Mouse (Mus musculus) urinary bladder, postnatal 36 days (tissue): ENCODE measurements around the gene Fdx1l.

Source experiments
- DNase-seq, 2 experiments: peaks; one replicate each; pipeline ENCODE4 v3.0.0; 2022; ENCODE audit warnings: low spot score in 2 of 2, mixed read lengths in 1 of 2

Fdx1l gene

DNA sequence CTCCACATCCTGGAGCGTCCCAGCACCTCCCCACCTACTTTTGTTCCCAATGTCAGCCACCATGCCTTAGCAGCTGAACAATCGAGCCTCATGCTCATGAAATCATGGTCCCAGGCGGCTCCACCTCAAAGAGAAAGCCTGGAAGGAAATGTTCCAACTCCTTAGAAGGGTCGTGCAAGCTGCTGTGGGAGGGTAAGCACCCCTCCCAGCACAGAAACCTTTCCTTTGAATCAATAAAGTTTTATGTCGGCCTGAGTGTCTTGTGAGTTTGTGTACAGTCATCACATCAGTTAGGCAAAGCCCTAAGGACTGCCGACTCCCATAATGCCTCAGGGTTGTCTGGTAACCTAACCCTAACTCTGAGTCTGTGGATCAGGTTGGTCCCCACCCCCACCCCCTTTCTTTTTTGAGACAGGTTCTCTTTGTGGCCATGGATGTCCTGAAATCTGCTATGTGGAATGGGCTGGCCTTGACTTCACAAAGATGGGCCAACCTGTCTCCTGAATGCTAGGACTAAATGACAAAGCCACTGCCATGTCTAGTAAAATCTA lies 44.8 kb downstream of the Fdx1l start:
- no peak for DNase-seq

DNA sequence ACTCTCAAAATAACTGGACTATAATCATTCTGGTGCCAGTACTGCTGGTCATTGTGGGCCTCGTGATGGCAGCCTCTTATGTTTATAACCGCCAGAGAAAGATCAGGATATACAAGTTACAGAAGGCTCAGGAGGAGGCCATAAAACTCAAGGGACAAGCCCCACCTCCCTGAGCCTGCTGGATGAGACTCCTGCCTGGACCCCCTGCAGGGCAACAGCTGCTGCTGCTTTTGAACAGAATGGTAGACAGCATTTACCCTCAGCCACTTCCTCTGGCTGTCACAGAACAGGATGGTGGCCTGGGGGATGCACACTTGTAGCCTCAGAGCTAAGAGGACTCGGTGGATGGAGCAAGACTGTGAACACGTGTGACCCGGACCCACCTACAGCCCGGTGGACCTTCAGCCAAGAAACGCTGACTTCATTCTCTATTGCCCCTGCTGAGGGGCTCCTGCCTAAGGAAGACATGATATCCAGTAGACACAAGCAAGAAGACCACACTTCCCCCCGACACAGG lies 45.6 kb downstream of the Fdx1l start:
- DNase-seq: no peak

DNA sequence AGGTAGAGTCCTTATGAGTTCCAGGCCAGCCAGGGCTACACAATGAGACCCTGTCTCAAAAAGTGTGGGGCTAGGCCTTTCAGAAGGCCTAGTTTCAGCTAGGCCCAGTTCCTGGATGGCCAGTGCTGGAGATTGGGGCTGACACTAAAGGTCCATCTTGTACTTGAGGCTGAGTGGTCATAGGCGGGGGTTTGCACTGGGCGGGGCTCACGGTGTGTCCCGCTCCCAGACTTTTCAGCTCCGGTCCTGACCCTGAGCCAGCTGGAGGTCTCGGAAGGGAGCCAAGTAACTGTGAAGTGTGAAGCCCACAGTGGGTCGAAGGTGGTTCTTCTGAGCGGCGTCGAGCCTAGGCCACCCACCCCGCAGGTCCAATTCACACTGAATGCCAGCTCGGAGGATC lies 46.6 kb downstream of the Fdx1l start:
- no peak for DNase-seq

DNA sequence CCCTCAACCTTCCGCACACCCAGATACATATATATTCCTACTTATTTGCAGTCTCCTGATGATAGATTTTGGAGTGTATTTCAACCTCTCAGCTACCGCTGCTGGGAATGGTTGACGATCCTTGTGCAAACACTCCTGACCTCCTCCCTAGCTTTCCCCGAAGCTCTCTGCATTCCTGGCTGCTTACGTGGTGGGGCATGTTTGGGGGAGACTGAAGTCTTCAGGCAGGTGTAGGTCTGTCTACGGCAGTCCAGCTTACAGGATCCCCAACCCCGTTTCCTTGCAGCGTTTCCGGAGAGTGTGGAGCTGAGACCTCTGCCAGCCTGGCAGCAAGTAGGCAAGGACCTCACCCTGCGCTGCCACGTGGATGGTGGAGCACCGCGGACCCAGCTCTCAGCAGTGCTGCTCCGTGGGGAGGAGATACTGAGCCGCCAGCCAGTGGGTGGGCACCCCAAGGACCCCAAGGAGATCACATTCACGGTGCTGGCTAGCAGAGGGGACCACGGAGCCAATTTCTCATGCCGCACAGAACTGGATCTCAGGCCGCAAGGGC lies 48.1 kb downstream of the Fdx1l start:
- DNase-seq: no peak

DNA sequence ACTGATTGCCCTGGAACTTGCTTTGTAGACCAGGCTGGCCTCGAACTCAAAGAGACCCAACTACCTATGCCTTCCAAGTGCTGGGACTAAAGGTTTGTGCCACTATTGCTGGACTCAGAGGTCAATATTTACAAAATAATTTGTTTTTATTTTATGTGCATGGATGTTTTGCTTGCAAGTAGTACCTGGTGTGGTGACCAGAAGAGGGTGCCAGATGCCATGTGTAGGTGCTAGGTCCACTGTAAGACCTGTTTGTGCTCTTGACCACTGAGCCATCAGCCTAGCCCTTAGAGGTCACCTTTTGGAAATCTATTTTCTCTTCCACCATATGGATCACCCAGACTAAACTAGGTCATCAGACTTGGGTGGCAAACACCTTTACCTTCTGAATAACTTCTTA lies 50.7 kb downstream of the Fdx1l start:
- DNase-seq: no peak

DNA sequence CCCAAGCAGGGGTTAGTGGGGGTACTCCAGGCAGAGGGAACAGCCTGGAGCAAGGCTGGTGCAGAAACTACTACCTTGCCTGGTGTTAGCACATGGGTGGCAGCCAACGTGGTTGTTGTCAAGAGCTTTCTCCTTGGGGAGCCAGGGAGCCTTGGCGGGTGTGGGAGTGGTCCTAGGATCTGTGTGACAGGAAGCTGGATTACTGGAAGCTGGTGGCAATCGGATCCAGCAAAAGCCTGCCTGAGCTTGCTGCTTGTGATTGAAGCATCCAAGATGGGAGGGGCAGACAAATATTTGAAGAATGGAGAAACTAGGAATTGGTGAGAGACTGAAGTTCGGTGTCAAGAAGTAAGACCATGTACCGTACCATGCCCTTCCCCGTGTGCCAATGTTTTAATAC lies 51.1 kb downstream of the Fdx1l start:
- no peak for DNase-seq

DNA sequence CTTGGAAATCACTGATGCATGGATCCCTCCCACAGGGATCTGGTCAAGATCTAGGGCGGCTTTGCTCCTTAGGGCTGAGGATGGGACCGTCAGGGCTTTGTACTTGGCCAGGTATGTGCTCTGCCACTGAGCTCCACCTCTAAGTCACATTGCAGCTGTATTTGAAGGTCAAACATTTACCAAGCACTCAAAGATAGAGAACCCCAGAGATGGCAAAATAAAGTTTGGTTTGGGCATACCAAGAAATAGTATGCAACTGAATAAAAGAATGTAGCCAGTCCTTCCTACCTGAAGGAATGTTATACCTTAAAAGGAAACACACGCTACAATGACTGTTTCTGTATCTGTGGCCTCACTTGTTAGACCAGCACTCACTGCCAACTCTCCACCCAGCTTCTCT lies 52.1 kb downstream of the Fdx1l start:
- no peak for DNase-seq

DNA sequence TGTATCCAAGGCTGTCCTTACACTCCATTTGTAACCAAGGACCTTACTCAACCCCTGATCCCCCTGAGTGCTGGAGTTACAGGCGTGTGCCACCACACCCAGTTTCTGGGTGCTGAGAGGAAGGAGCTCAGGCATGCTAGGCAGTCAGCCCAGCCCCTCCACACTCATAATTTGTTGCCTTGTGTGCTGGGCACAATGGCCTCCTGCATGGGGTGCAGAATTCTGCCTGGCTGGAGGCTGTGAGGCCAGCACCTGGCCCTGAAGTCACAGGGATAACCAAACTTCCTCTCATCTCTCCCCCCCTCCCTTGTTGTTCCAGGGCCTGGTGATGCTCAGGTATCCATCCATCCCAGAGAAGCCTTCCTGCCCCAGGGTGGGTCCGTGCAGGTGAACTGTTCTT lies 54.8 kb downstream of the Fdx1l start:
- no peak for DNase-seq
